Mouse (Mus musculus) ES-Bruce4 (cell line): Measurements from ENCODE around the gene Pdhx.

ENCODE experiments used
- CTCF ChIP-seq: IDR thresholded peaks from one replicate; pipeline ENCODE4 v1.8.1; 2011; ENCODE audit warnings: low read depth, low read length
- EP300 ChIP-seq: IDR thresholded peaks from 2 replicates; pipeline ENCODE4 v1.6.1; 2011; ENCODE audit warnings: low read depth, low read length; ENCODE audit not compliant: insufficient read depth
- POLR2A ChIP-seq: IDR thresholded peaks from one replicate; pipeline ENCODE4 v1.8.1; 2011; ENCODE audit warnings: low read length; ENCODE audit not compliant: insufficient read depth

DNA sequence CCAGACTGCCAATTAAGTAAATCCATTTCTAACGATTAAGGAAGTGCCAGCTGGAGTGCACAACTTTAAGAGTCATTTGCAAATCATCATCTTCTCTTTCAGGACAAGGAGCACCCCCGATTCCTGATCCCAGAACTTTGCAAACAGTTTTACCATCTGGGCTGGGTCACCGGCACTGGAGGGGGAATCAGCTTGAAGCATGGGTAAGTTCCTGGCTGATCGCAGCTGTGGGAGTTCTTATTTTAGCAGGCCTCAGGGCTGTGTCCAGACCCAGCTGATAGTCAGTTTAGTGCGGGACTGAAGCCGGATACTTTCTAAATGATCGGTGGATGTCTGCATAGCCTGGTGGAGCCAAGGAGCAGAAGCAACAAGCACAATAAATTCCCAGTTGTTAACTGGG lies 9.5 kb upstream of the Pdhx start:
- no peak for TF ChIP-seq CTCF
- TF ChIP-seq EP300 = no peak
- no peak for TF ChIP-seq POLR2A
